Mouse (Mus musculus) lung, embryonic 16.5 days (tissue): ENCODE measurements around the gene Pde4a. TPM values are rescaled to one million over a fixed set of nuclear protein-coding genes. Genes with fewer than 3 reads are reported as not detected.
"Not testable (repeated sequence)": the region's sequence is repeated elsewhere in the genome, so short reads cannot be mapped to it uniquely, and the experiment has no call there.

Experiments
- ATAC-seq: fragments of 200-750 bp; cut with Nextera tagmentation; 2 replicates; pipeline ENCODE4 v1.8.0; 2017; ENCODE audit warnings: low read depth, mild to moderate bottlenecking, moderate library complexity
- H3K27ac ChIP-seq: fragments of 300-500 bp; sonication (generic); 2 replicates; pipeline ENCODE4 v1.5.1; 2014; ENCODE audit warnings: mild to moderate bottlenecking, control low read depth, low read length
- H3K27me3 ChIP-seq: fragments of 300-500 bp; sonication (generic); 2 replicates; pipeline ENCODE4 v1.6.1; 2014; ENCODE audit warnings: low read depth, low read length, mixed read lengths; ENCODE audit not compliant: control insufficient read depth, insufficient read depth
- H3K36me3 ChIP-seq: fragments of 300-500 bp; sonication (generic); 2 replicates; pipeline ENCODE4 v1.6.1; 2014; ENCODE audit warnings: low read length; ENCODE audit not compliant: control insufficient read depth, insufficient read depth
- H3K4me1 ChIP-seq: fragments of 300-500 bp; sonication (generic); replicated peaks from 2 replicates; pipeline ENCODE4 v1.6.1; 2014; ENCODE audit warnings: low read length, mixed read lengths; ENCODE audit not compliant: control insufficient read depth, insufficient read depth
- H3K4me2 ChIP-seq: fragments of 300-500 bp; sonication (generic); 2 replicates; pipeline ENCODE4 v1.6.1; 2014; ENCODE audit warnings: low read depth, low read length, control low read depth
- H3K4me3 ChIP-seq: fragments of 300-500 bp; sonication (generic); 2 replicates; pipeline ENCODE4 v1.5.1; 2014; ENCODE audit warnings: mild to moderate bottlenecking, low read length, control low read depth
- H3K9ac ChIP-seq: fragments of 300-500 bp; sonication (generic); 2 replicates; pipeline ENCODE4 v1.6.1; 2014; ENCODE audit warnings: low read length, control low read depth
- H3K9me3 ChIP-seq: fragments of 300-500 bp; sonication (generic); 2 replicates; pipeline ENCODE4 v1.6.1; 2016; ENCODE audit warnings: low read length; ENCODE audit not compliant: control insufficient read depth
- WGBS: fragments of 180-500 bp; shearing (Covaris S2); extraction: QIAGEN DNeasy Blood & Tissue Kit; methylation state at CpG from one replicate; pipeline ENCODE4 v1.1.7; 2014; 5-methylcytosine and 5-hydroxymethylcytosine counted together
- polyA plus RNA-seq: library from polyadenylated mRNA; unstranded; fragments of >200 nt; fragmentation: Nextera tagmentation; extraction: Ambion mirVana; gene quantifications from 2 replicates; pipeline ENCODE4 v1.2.1, GENCODE M21; 2015

Pde4a gene
- polyA plus RNA-seq, 1 experiment from 2014 or later = 11.0 TPM

GRCm38 (mm10) chr9:21220490-21221382, 55.2 kb downstream of the Pde4a start:
- Histone ChIP-seq H3K4me1 (peaks cover 9% of the 10 kb centered on the region; the same call in 1 of the 2 replicates), H3K9ac (peak overlapping the region; percentile 2; the same call in 1 of the 2 replicates), H3K36me3 (no peaks in the 10 kb centered on the region), H3K4me2 (peak overlapping the region; percentile 52), H3K27me3 (no peaks in the 10 kb centered on the region), H3K9me3 (no peaks in the 10 kb centered on the region), H3K4me3 (peak overlapping the region; percentile 34), H3K27ac (no peak overlapping the region)
- WGBS = 12% methylated on average over 21 of the region's 21 CpGs
- ATAC-seq = peak; percentile 92

GRCm38 (mm10) chr9:21221383-21221929, 55.9 kb downstream of the Pde4a start:
- WGBS = 12% methylated on average over 7 of the region's 7 CpGs
- peak; percentile 60 for ATAC-seq
- Histone ChIP-seq H3K27me3 (no peaks in the 10 kb centered on the region), H3K36me3 (no peaks in the 10 kb centered on the region), H3K4me2 (no peak overlapping the region), H3K4me1 (peaks cover 9% of the 10 kb centered on the region; the same call in 1 of the 2 replicates), H3K4me3 (no peak overlapping the region), H3K9me3 (no peaks in the 10 kb centered on the region), H3K27ac (no peak overlapping the region), H3K9ac (no peak overlapping the region)

- H3K4me1 ChIP-seq, H3K4me2 ChIP-seq, H3K9ac ChIP-seq, H3K9me3 ChIP-seq, H3K27me3 ChIP-seq, ATAC-seq, H3K27ac ChIP-seq, H3K36me3 ChIP-seq, H3K4me3 ChIP-seq: not testable (repeated sequence)
- 80% methylated on average over 1 of the region's 2 CpGs for WGBS
Observed at GRCm38 (mm10) chr9:21223490-21223889, 58.0 kb downstream of the Pde4a start.

GRCm38 (mm10) chr9:21223906-21224305, 58.4 kb downstream of the Pde4a start:
- Histone ChIP-seq H3K9ac (no peak overlapping the region), H3K4me3 (no peak overlapping the region), H3K27me3 (no peaks in the 10 kb centered on the region), H3K9me3 (no peaks in the 10 kb centered on the region), H3K27ac (no peak overlapping the region), H3K4me2 (no peak overlapping the region), H3K36me3 (no peaks in the 10 kb centered on the region), H3K4me1 (peaks cover 9% of the 10 kb centered on the region; the same call in 1 of the 2 replicates)
- no peak for ATAC-seq
- WGBS = 84% methylated on average over 6 of the region's 6 CpGs

GRCm38 (mm10) chr9:21224576-21225414, 59.3 kb downstream of the Pde4a start:
- no peaks in the 10 kb centered on the region for H3K9me3 ChIP-seq
- no peak overlapping the region for H3K27ac ChIP-seq
- peak overlapping the region; percentile 60 for H3K4me2 ChIP-seq
- H3K27me3 ChIP-seq = no peaks in the 10 kb centered on the region
- WGBS = 20% methylated on average over 26 of the region's 26 CpGs
- H3K9ac ChIP-seq = peak overlapping the region; percentile 51; the same call in 1 of the 2 replicates
- no peaks in the 10 kb centered on the region; the same call in 1 of the 2 replicates for H3K36me3 ChIP-seq
- peaks cover 9% of the 10 kb centered on the region; the same call in 1 of the 2 replicates for H3K4me1 ChIP-seq
- peak; percentile 27 for ATAC-seq
- peak overlapping the region; percentile 42 for H3K4me3 ChIP-seq

GRCm38 (mm10) chr9:21225415-21225758, 59.9 kb downstream of the Pde4a start:
- peaks cover 9% of the 10 kb centered on the region; the same call in 1 of the 2 replicates for H3K4me1 ChIP-seq
- no peak for ATAC-seq
- H3K9me3 ChIP-seq = no peaks in the 10 kb centered on the region
- peak overlapping the region; percentile 51; the same call in 1 of the 2 replicates for H3K9ac ChIP-seq
- peak overlapping the region; percentile 42 for H3K4me3 ChIP-seq
- peak overlapping the region; percentile 60 for H3K4me2 ChIP-seq
- H3K27ac ChIP-seq = no peak overlapping the region
- no peaks in the 10 kb centered on the region; the same call in 1 of the 2 replicates for H3K36me3 ChIP-seq
- WGBS = 9% methylated on average over 7 of the region's 7 CpGs
- H3K27me3 ChIP-seq = no peaks in the 10 kb centered on the region

- H3K4me1 ChIP-seq = peaks cover 5% of the 10 kb centered on the region; the same call in 1 of the 2 replicates
- peak overlapping the region; percentile 67 for H3K4me2 ChIP-seq
- H3K36me3 ChIP-seq = peaks cover 8% of the 10 kb centered on the region
- no peaks in the 10 kb centered on the region for H3K9me3 ChIP-seq
- H3K9ac ChIP-seq = peak overlapping the region; percentile 65
- H3K27me3 ChIP-seq = no peaks in the 10 kb centered on the region
- peak; percentile 54; the same call in 1 of the 2 replicates for ATAC-seq
- peak overlapping the region; percentile 41 for H3K4me3 ChIP-seq
- WGBS = 10% methylated on average over 16 of the region's 16 CpGs
- H3K27ac ChIP-seq = no peak overlapping the region
Observed at GRCm38 (mm10) chr9:21227342-21227741, 61.8 kb downstream of the Pde4a start.

GRCm38 (mm10) chr9:21231551-21231950, 66.0 kb downstream of the Pde4a start:
- Histone ChIP-seq H3K27me3 (no peaks in the 10 kb centered on the region), H3K4me2 (no peak overlapping the region), H3K9ac (no peak overlapping the region), H3K9me3 (no peaks in the 10 kb centered on the region), H3K4me1 (no peaks in the 10 kb centered on the region; the same call in 1 of the 2 replicates), H3K36me3 (peaks cover 29% of the 10 kb centered on the region), H3K4me3 (no peak overlapping the region), H3K27ac (no peak overlapping the region)
- WGBS = 45% methylated on average over 23 of the region's 23 CpGs
- no peak for ATAC-seq
